Mouse (Mus musculus): ENCODE measurements around the gene Atxn7l3. TPM values are rescaled to one million over a fixed set of nuclear protein-coding genes. Genes with fewer than 3 reads are reported as not detected.

The Atxn7l3 gene
- polyA plus RNA-seq, 1 experiment: 30.2 TPM

DNA sequence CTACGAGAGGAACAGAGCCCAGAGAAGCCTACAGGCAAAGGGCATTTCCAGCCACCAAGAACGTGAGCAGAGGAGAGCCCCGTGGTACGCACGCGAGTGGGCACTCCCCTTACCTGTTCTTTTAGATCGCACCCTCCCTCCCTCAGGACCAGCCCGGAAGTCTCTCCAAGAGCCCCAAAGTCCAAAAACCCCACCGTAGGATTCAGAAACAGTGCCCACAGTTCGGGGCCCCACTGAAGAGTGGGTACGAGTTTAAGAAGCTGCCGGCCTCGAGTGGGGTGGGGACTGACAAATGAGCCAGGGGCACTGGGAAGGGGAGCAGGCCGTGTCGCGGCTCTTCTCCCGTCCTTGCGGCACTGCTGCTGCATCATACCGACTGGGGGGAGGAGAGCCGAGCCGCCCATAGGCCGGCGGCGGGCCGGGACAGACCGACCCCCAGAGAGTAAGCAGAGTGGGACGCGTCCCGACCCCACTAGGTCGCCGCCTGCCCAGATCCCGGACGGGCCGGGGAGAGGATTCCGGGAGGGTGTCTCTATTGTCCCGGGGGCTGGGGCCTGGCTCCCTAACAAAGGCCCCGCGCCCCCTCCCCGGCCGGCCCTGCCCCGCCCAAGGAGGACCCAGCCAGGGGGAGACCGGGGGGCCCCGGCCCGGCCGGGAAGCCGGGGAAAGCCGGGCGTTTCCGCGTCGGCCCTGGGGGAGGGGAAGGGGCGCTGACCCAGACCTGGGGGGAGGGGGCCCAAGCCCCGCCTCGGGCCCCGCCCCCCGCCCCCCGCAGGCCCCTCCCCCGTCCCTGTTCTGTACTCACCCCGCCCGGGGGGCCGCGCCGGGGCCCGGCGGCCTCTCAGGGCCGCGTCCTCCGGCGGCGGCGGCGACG, 596 bp downstream of the Atxn7l3 start:
- Histone ChIP-seq H3K27me3 (ENCODE audit: control insufficient read depth, insufficient read depth, low read length) (no peaks in the 10 kb centered on the region), H3K36me3 (ENCODE audit: control insufficient read depth, insufficient read depth, low read length) (peaks cover 23% of the 10 kb centered on the region), H3K4me1 (ENCODE audit: control insufficient read depth, insufficient read depth, insufficient read length, low read length) (peaks cover 7% of the 10 kb centered on the region; the same call in 1 of the 2 replicates), H3K27ac (ENCODE audit: insufficient read depth, low read depth, low read length) (peak overlapping the region; percentile 84), H3K4me3 (ENCODE audit: low read depth, low read length) (peak overlapping the region; percentile 68)
- 1% methylated on average over 46 of the region's 73 CpGs for WGBS
- no peak; the same call in 1 of the 2 replicates for TF ChIP-seq POLR2A (IDR thresholded peaks at IDR 0.05; ENCODE audit: low read depth, low read length)
- no peak for TF ChIP-seq CTCF (IDR thresholded peaks at IDR 0.05; ENCODE audit: extremely low read depth, insufficient read length, insufficient replicate concordance, low read depth, low read length)

- Histone ChIP-seq H3K4me3 (ENCODE audit: low read depth, low read length) (peak overlapping the region; percentile 68), H3K27me3 (ENCODE audit: control insufficient read depth, insufficient read depth, low read length) (no peaks in the 10 kb centered on the region), H3K4me1 (ENCODE audit: control insufficient read depth, insufficient read depth, insufficient read length, low read length) (peaks cover 7% of the 10 kb centered on the region; the same call in 1 of the 2 replicates), H3K27ac (ENCODE audit: insufficient read depth, low read depth, low read length) (peak overlapping the region; percentile 84), H3K36me3 (ENCODE audit: control insufficient read depth, insufficient read depth, low read length) (peaks cover 26% of the 10 kb centered on the region)
- TF ChIP-seq POLR2A (IDR thresholded peaks at IDR 0.05; ENCODE audit: low read depth, low read length) (no peak), CTCF (IDR thresholded peaks at IDR 0.05; ENCODE audit: extremely low read depth, insufficient read length, insufficient replicate concordance, low read depth, low read length) (no peak)
- 69% methylated on average over 12 of the region's 12 CpGs for WGBS
Observed at GRCm38 (mm10) chr11:102294887-102295597, 1.4 kb downstream of the Atxn7l3 start.

DNA sequence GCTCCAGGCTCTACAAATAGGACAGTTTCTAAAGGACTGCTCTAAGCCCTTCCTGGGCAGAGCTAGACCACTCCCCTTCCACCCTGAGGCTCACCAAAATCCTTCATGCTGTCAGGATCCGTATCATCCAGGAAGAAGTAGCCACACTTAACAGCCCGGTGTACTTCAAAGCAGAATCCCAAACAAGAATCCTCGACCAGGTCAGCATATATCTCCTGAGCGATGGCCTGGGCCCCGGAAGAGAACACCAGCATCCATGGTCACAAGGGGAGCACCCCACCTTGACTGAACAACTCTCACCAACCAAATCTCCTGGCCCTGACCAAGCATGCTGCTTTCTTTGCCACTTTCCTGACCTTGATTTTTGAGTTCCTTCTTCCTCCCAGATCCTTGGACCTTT, 2.0 kb downstream of the Atxn7l3 start:
- WGBS: 76% methylated on average over 5 of the region's 5 CpGs
- H3K4me1 ChIP-seq (ENCODE audit: control insufficient read depth, insufficient read depth, insufficient read length, low read length): peaks cover 7% of the 10 kb centered on the region; the same call in 1 of the 2 replicates
- H3K27me3 ChIP-seq (ENCODE audit: control insufficient read depth, insufficient read depth, low read length): no peaks in the 10 kb centered on the region
- peaks cover 26% of the 10 kb centered on the region for H3K36me3 ChIP-seq (ENCODE audit: control insufficient read depth, insufficient read depth, low read length)
- no peak overlapping the region for H3K4me3 ChIP-seq (ENCODE audit: low read depth, low read length)
- no peak overlapping the region for H3K27ac ChIP-seq (ENCODE audit: insufficient read depth, low read depth, low read length)
- TF ChIP-seq POLR2A (IDR thresholded peaks at IDR 0.05; ENCODE audit: low read depth, low read length) (no peak), CTCF (IDR thresholded peaks at IDR 0.05; ENCODE audit: extremely low read depth, insufficient read length, insufficient replicate concordance, low read depth, low read length) (no peak)

DNA sequence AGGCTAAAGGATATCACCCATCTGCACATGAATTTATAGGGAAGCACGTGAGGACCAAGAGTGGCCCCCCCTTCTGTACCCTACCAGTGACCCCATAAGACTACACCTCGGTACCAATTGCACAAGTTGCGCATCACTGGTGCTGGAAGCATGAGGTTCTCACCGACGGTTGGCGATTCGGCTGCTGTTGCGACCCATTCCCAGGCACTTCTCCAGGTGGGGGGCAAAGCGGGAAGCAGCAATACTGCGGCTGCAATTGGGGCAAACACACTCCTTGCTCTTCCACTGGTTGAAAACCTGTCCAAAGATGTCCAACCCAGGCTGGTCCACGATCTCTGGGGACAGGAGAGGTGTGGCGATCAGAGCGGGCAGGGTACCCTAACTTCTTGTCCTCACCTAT, 2.5 kb downstream of the Atxn7l3 start:
- WGBS: 95% methylated on average over 13 of the region's 13 CpGs
- H3K4me3 ChIP-seq (ENCODE audit: low read depth, low read length): no peak overlapping the region
- H3K36me3 ChIP-seq (ENCODE audit: control insufficient read depth, insufficient read depth, low read length): peaks cover 30% of the 10 kb centered on the region
- no peaks in the 10 kb centered on the region for H3K27me3 ChIP-seq (ENCODE audit: control insufficient read depth, insufficient read depth, low read length)
- H3K27ac ChIP-seq (ENCODE audit: insufficient read depth, low read depth, low read length): no peak overlapping the region
- no peak for TF ChIP-seq CTCF (IDR thresholded peaks at IDR 0.05; ENCODE audit: extremely low read depth, insufficient read length, insufficient replicate concordance, low read depth, low read length)
- no peak for TF ChIP-seq POLR2A (IDR thresholded peaks at IDR 0.05; ENCODE audit: low read depth, low read length)
- H3K4me1 ChIP-seq (ENCODE audit: control insufficient read depth, insufficient read depth, insufficient read length, low read length): peaks cover 7% of the 10 kb centered on the region; the same call in 1 of the 2 replicates

GRCm38 (mm10) chr11:102291051-102291535, 5.3 kb downstream of the Atxn7l3 start:
- TF ChIP-seq POLR2A (IDR thresholded peaks at IDR 0.05; ENCODE audit: low read depth, low read length) (no peak), CTCF (IDR thresholded peaks at IDR 0.05; ENCODE audit: extremely low read depth, insufficient read length, insufficient replicate concordance, low read depth, low read length) (no peak)
- Histone ChIP-seq H3K4me3 (ENCODE audit: low read depth, low read length) (no peak overlapping the region), H3K36me3 (ENCODE audit: control insufficient read depth, insufficient read depth, low read length) (peaks cover 48% of the 10 kb centered on the region), H3K27me3 (ENCODE audit: control insufficient read depth, insufficient read depth, low read length) (no peaks in the 10 kb centered on the region), H3K27ac (ENCODE audit: insufficient read depth, low read depth, low read length) (no peak overlapping the region), H3K4me1 (ENCODE audit: control insufficient read depth, insufficient read depth, insufficient read length, low read length) (peaks cover 7% of the 10 kb centered on the region; the same call in 1 of the 2 replicates)
- 87% methylated on average over 11 of the region's 11 CpGs for WGBS

GRCm38 (mm10) chr11:102290141-102290540, 6.3 kb downstream of the Atxn7l3 start:
- Histone ChIP-seq H3K27ac (ENCODE audit: insufficient read depth, low read depth, low read length) (no peak overlapping the region), H3K27me3 (ENCODE audit: control insufficient read depth, insufficient read depth, low read length) (no peaks in the 10 kb centered on the region), H3K36me3 (ENCODE audit: control insufficient read depth, insufficient read depth, low read length) (peaks cover 48% of the 10 kb centered on the region), H3K4me3 (ENCODE audit: low read depth, low read length) (no peak overlapping the region), H3K4me1 (ENCODE audit: control insufficient read depth, insufficient read depth, insufficient read length, low read length) (peaks cover 4% of the 10 kb centered on the region; the same call in 1 of the 2 replicates)
- 89% methylated on average over 4 of the region's 4 CpGs for WGBS
- TF ChIP-seq POLR2A (IDR thresholded peaks at IDR 0.05; ENCODE audit: low read depth, low read length): no peak
- TF ChIP-seq CTCF (IDR thresholded peaks at IDR 0.05; ENCODE audit: extremely low read depth, insufficient read length, insufficient replicate concordance, low read depth, low read length): no peak

All from small intestine, adult 2 months (tissue).